Mouse (Mus musculus) lung, postnatal 0 days (tissue): Measurements from ENCODE around the gene Galnt13. TPM values are rescaled to one million over a fixed set of nuclear protein-coding genes. Genes with fewer than 3 reads are reported as not detected.

Experiments
- ATAC-seq: fragments of 200-750 bp; cut with Nextera tagmentation; 2 replicates; pipeline ENCODE4 v1.8.0; 2017; ENCODE audit warnings: moderate library complexity
- DNase-seq: peaks from one replicate; pipeline ENCODE4 v3.0.0-alpha.2; 2016; ENCODE audit warnings: low spot score
- H3K27ac ChIP-seq: fragments of 300-500 bp; sonication (generic); 2 replicates; pipeline ENCODE4 v1.5.1; 2014; ENCODE audit warnings: antibody characterized with exemption, mild to moderate bottlenecking, low read length, mixed read lengths
- H3K27me3 ChIP-seq: fragments of 300-500 bp; sonication (generic); replicated peaks from 2 replicates; pipeline ENCODE4 v1.6.1; 2014; ENCODE audit warnings: low read length, mixed read lengths; ENCODE audit not compliant: insufficient read depth
- H3K36me3 ChIP-seq: fragments of 300-500 bp; sonication (generic); 2 replicates; pipeline ENCODE4 v1.6.1; 2014; ENCODE audit warnings: low read length, mixed read lengths; ENCODE audit not compliant: insufficient read depth
- H3K4me1 ChIP-seq: fragments of 300-500 bp; sonication (generic); 2 replicates; pipeline ENCODE4 v1.6.1; 2014; ENCODE audit warnings: antibody characterized with exemption, low read depth, low read length, mixed read lengths; ENCODE audit not compliant: insufficient read depth
- H3K4me2 ChIP-seq: fragments of 300-500 bp; sonication (generic); replicated peaks from 2 replicates; pipeline ENCODE4 v1.6.1; 2014; ENCODE audit warnings: low read depth, mild to moderate bottlenecking, low read length, moderate library complexity, mixed read lengths
- H3K4me3 ChIP-seq: fragments of 300-500 bp; sonication (generic); 2 replicates; pipeline ENCODE4 v1.5.1; 2014; ENCODE audit warnings: low read depth, low read length
- H3K9ac ChIP-seq: fragments of 300-500 bp; sonication (generic); replicated peaks from 2 replicates; pipeline ENCODE4 v1.6.1; 2014; ENCODE audit warnings: low read depth, mild to moderate bottlenecking
- H3K9me3 ChIP-seq: fragments of 300-500 bp; sonication (generic); 2 replicates; pipeline ENCODE4 v1.6.1; 2016; ENCODE audit warnings: low read length, mixed read lengths
- CTCF ChIP-seq: IDR thresholded peaks from 2 replicates; pipeline ENCODE4 v1.5.1; 2016; ENCODE audit warnings: antibody characterized with exemption, mild to moderate bottlenecking
- EP300 ChIP-seq: IDR thresholded peaks from 2 replicates; pipeline ENCODE4 v1.6.1; 2016; ENCODE audit warnings: antibody characterized with exemption, mild to moderate bottlenecking, control low read depth
- WGBS: fragments of 180-500 bp; shearing (Covaris S2); extraction: QIAGEN DNeasy Blood & Tissue Kit; methylation state at CpG from one replicate; pipeline ENCODE4 v1.1.7; 2014; 5-methylcytosine and 5-hydroxymethylcytosine counted together
- polyA plus RNA-seq: library from polyadenylated mRNA; unstranded; fragments of >200 nt; fragmentation: Nextera tagmentation; extraction: Ambion mirVana; gene quantifications from 2 replicates; pipeline ENCODE4 v1.2.1, GENCODE M21; 2015

Gene Galnt13
- polyA plus RNA-seq, 1 experiment from 2014 or later = 0.74 TPM

DNA sequence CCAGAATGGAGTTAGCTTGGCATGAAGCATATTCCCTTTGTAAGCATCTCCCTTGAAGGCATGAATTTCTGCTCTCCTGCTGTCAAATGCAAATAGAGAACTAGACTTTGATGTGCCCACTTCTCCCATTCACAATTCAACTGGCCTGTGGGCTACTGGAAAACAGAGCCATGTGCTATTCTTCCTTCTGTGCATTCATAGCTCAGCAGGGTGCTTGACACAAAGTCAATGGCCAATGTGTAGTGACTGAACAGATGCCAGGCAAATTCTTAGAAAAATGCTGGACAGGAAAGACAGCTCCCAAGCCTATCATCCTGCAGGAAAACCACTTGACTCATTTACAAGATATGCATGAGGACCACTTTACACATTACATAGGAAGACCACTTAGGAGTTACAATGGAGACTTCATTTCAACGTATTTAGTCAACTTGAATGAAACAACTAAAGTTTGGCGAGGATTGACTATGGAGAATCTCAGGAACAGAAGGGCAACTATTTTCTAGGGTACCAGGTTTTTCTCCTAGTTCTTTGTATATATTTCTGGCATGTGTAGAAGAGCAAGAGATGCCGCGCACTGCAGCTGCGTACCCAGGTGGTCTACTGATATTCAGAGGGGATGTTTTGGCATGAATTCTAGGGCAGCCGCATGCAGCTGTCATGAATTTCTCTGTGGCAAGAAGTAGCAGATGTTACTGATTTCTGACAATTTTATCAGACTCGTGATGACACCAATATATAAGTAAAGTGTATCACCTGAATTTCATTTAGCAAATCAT is 470.4 kb downstream of the Galnt13 start:
- no peak overlapping the region for H3K4me3 ChIP-seq
- 72% methylated on average over 7 of the region's 7 CpGs for WGBS
- no peaks in the 10 kb centered on the region for H3K27me3 ChIP-seq
- H3K36me3 ChIP-seq = no peaks in the 10 kb centered on the region
- ATAC-seq (no peak), DNase-seq (no peak)
- TF ChIP-seq EP300 (no peak), CTCF (no peak)
- no peak overlapping the region for H3K27ac ChIP-seq
- H3K9ac ChIP-seq = no peak overlapping the region
- no peaks in the 10 kb centered on the region for H3K4me1 ChIP-seq
- H3K4me2 ChIP-seq = no peak overlapping the region
- H3K9me3 ChIP-seq = no peaks in the 10 kb centered on the region

DNA sequence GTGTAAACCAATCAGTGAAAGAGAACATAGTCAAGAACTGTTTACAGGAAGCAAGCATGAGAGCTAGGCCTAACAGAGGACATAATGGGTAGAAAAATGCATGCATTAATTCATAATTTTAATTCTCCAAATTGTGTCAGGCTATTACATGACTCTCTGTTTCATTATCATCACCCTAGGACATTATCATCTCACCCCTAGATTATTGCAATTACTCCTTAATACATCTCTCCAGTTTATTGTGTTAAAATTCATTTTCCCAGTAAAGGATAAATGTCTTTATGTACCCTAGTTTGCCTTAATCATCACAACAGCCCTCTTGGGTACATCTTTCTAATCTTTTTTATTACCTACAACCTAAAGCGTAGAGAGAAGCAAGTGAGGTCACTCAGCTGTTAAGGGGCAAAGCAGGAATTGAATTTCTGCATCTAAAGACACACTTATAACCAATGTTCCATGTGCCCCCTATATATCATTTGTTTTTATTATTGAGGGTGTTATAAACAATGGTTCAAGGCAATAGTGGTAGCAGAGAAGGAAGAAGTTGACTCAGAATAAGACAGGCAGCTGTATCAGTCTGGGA is 479.1 kb downstream of the Galnt13 start:
- no peaks in the 10 kb centered on the region for H3K4me1 ChIP-seq
- no peak overlapping the region for H3K27ac ChIP-seq
- DNase-seq = no peak
- ATAC-seq = no peak
- TF ChIP-seq EP300 (no peak), CTCF (no peak)
- no peak overlapping the region for H3K9ac ChIP-seq
- no peak overlapping the region for H3K4me2 ChIP-seq
- WGBS = 64% methylated on average over 1 of the region's 1 CpGs
- no peak overlapping the region for H3K4me3 ChIP-seq
- H3K9me3 ChIP-seq = no peaks in the 10 kb centered on the region
- H3K36me3 ChIP-seq = no peaks in the 10 kb centered on the region
- no peaks in the 10 kb centered on the region for H3K27me3 ChIP-seq

GRCm38 (mm10) chr2:54936369-54936768 is 500.3 kb downstream of the Galnt13 start:
- H3K9ac ChIP-seq = no peak overlapping the region
- H3K27me3 ChIP-seq = no peaks in the 10 kb centered on the region
- WGBS = 83% methylated on average over 3 of the region's 3 CpGs
- no peak overlapping the region for H3K27ac ChIP-seq
- ATAC-seq (no peak), DNase-seq (no peak)
- H3K4me2 ChIP-seq = no peak overlapping the region
- no peak overlapping the region for H3K4me3 ChIP-seq
- no peaks in the 10 kb centered on the region for H3K4me1 ChIP-seq
- H3K9me3 ChIP-seq = no peaks in the 10 kb centered on the region
- H3K36me3 ChIP-seq = no peaks in the 10 kb centered on the region
- TF ChIP-seq CTCF (no peak), EP300 (no peak)

- H3K4me2 ChIP-seq = no peak overlapping the region
- H3K9ac ChIP-seq = no peak overlapping the region
- no peaks in the 10 kb centered on the region for H3K27me3 ChIP-seq
- no peaks in the 10 kb centered on the region for H3K9me3 ChIP-seq
- H3K36me3 ChIP-seq = no peaks in the 10 kb centered on the region
- H3K4me3 ChIP-seq = no peak overlapping the region
- TF ChIP-seq CTCF (no peak), EP300 (no peak)
- DNase-seq (no peak), ATAC-seq (no peak)
- H3K27ac ChIP-seq = no peak overlapping the region
- no peaks in the 10 kb centered on the region for H3K4me1 ChIP-seq
These were observed 501.2 kb downstream of the Galnt13 start for GRCm38 (mm10) chr2:54937306-54937705.

DNA sequence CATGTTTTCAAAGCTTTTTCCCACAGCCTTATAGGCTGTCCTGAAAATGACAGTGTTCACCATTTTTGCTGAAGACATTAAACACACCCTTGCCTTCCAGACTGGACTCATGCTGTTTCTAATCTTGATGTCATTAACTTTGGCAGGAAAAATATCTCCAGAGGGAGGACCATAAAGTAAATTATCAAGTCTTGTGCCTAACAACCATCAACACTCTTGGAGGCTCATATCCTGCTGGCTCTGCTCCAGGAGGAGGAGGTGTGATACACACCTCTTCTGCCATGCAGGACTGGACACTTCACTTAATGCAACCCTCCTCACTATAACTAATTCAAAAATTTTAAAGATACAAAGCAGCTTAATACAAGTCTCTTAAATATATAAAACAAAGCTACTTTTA is 502.0 kb downstream of the Galnt13 start:
- H3K27me3 ChIP-seq = no peaks in the 10 kb centered on the region
- no peak overlapping the region for H3K27ac ChIP-seq
- no peak for TF ChIP-seq CTCF
- TF ChIP-seq EP300 = no peak
- no peak overlapping the region for H3K9ac ChIP-seq
- ATAC-seq (no peak), DNase-seq (no peak)
- H3K4me3 ChIP-seq = no peak overlapping the region
- H3K4me2 ChIP-seq = no peak overlapping the region
- no peaks in the 10 kb centered on the region for H3K4me1 ChIP-seq
- no peaks in the 10 kb centered on the region for H3K36me3 ChIP-seq
- H3K9me3 ChIP-seq = no peaks in the 10 kb centered on the region

GRCm38 (mm10) chr2:54943386-54943785 is 507.3 kb downstream of the Galnt13 start:
- 90% methylated on average over 1 of the region's 1 CpGs for WGBS

More at GRCm38 (mm10) chr2:54943386-54943785, 507.3 kb downstream of the Galnt13 start:
- H3K27me3 ChIP-seq = no peaks in the 10 kb centered on the region
- H3K9me3 ChIP-seq = no peaks in the 10 kb centered on the region
- ATAC-seq = no peak
- H3K4me3 ChIP-seq = no peak overlapping the region
- H3K4me1 ChIP-seq = no peaks in the 10 kb centered on the region
- DNase-seq = no peak
- H3K9ac ChIP-seq = no peak overlapping the region
- no peaks in the 10 kb centered on the region for H3K36me3 ChIP-seq
- TF ChIP-seq CTCF (no peak), EP300 (no peak)
- H3K4me2 ChIP-seq = no peak overlapping the region
- H3K27ac ChIP-seq = no peak overlapping the region
